Mouse (Mus musculus) layer of hippocampus, postnatal 14 days (tissue): ENCODE results near the gene Nkx2-4. TPM values are rescaled to one million over a fixed set of nuclear protein-coding genes. Genes with fewer than 3 reads are reported as not detected.

Source experiments
- total RNA-seq, 2 experiments: library from RNA; stranded (reverse); gene quantifications; 2 replicates each; pipeline ENCODE4 v1.2.3; 2021

Gene Nkx2-4
- total RNA-seq, 2 experiments from 2014 or later, result not detected

Other genes starting within 250 kb of the Nkx2-4 start
- 10 to 100 TPM; 15.7 to 16.6 TPM for gene Kiz, start 229.6 kb downstream of the Nkx2-4 start, total RNA-seq
- 10 to 100 TPM; 51.9 to 52.7 TPM for gene Xrn2, start 72.4 kb downstream of the Nkx2-4 start, total RNA-seq
- 10 to 100 TPM; 16.0 to 17.0 TPM for gene Nkx2-2, start 108.8 kb upstream of the Nkx2-4 start, total RNA-seq